Mouse (Mus musculus) limb, embryonic 10.5 days (tissue): ENCODE measurements around the gene Prdm16. TPM values are rescaled to one million over a fixed set of nuclear protein-coding genes. Genes with fewer than 3 reads are reported as not detected.

Experiments
- DNase-seq: peaks from one replicate; pipeline ENCODE4 v3.0.0-alpha.2; 2017; ENCODE audit warnings: low spot score
- H3K27ac ChIP-seq: fragments of 300-500 bp; sonication (generic); 2 replicates; pipeline ENCODE4 v1.5.1; 2016; ENCODE audit warnings: mild to moderate bottlenecking
- H3K27me3 ChIP-seq: fragments of 300-500 bp; sonication (generic); 2 replicates; pipeline ENCODE4 v1.6.1; 2016; ENCODE audit warnings: low read depth, mild to moderate bottlenecking; ENCODE audit not compliant: poor library complexity, severe bottlenecking
- H3K36me3 ChIP-seq: fragments of 300-500 bp; sonication (generic); 2 replicates; pipeline ENCODE4 v1.6.1; 2016; ENCODE audit warnings: mild to moderate bottlenecking, moderate library complexity
- H3K4me1 ChIP-seq: fragments of 300-500 bp; sonication (generic); 2 replicates; pipeline ENCODE4 v1.6.1; 2016
- H3K4me3 ChIP-seq: fragments of 300-500 bp; sonication (generic); 2 replicates; pipeline ENCODE4 v1.5.1; 2016; ENCODE audit warnings: mild to moderate bottlenecking, moderate library complexity
- H3K9me3 ChIP-seq: fragments of 300-500 bp; sonication (generic); replicated peaks from 2 replicates; pipeline ENCODE4 v1.6.1; 2016; ENCODE audit warnings: mild to moderate bottlenecking
- WGBS: fragments of 180-500 bp; shearing (Covaris S2); methylation state at CpG from one replicate; pipeline ENCODE4 v1.1.7; 2016; 5-methylcytosine and 5-hydroxymethylcytosine counted together
- polyA plus RNA-seq: library from polyadenylated mRNA; unstranded; fragments of >200 nt; fragmentation: Nextera tagmentation; extraction: Ambion mirVana; gene quantifications from 2 replicates; pipeline ENCODE4 v1.2.1, GENCODE M21; 2016

Prdm16 gene
- polyA plus RNA-seq, 1 experiment from 2014 or later, result 93.9 TPM

- no peaks in the 10 kb centered on the region for H3K9me3 ChIP-seq
- WGBS, result 9% methylated on average over 17 of the region's 17 CpGs
- H3K36me3 ChIP-seq, result peaks cover 21% of the 10 kb centered on the region
- peak overlapping the region; percentile 77 for H3K27ac ChIP-seq
- peaks cover 77% of the 10 kb centered on the region for H3K4me1 ChIP-seq
- peak; percentile 63 for DNase-seq
- H3K27me3 ChIP-seq, result peaks cover 50% of the 10 kb centered on the region
- peak overlapping the region; percentile 24 for H3K4me3 ChIP-seq
These were observed 165.1 kb downstream of the Prdm16 start for GRCm38 (mm10) chr4:154471447-154472101.

- DNase-seq, result peak; percentile 81
- Histone ChIP-seq H3K9me3 (no peaks in the 10 kb centered on the region), H3K4me1 (peaks cover 35% of the 10 kb centered on the region), H3K4me3 (no peak overlapping the region), H3K27ac (no peak overlapping the region), H3K36me3 (peaks cover 5% of the 10 kb centered on the region; the same call in 1 of the 2 replicates), H3K27me3 (peaks cover 26% of the 10 kb centered on the region; the same call in 1 of the 2 replicates)
- 34% methylated on average over 5 of the region's 5 CpGs for WGBS
These were observed 170.4 kb downstream of the Prdm16 start for GRCm38 (mm10) chr4:154466305-154466704.

GRCm38 (mm10) chr4:154465123-154465522, 171.6 kb downstream of the Prdm16 start:
- DNase-seq, result no peak
- Histone ChIP-seq H3K27me3 (peaks cover 24% of the 10 kb centered on the region; the same call in 1 of the 2 replicates), H3K27ac (no peak overlapping the region), H3K9me3 (no peaks in the 10 kb centered on the region), H3K36me3 (peaks cover 7% of the 10 kb centered on the region; the same call in 1 of the 2 replicates), H3K4me1 (peaks cover 33% of the 10 kb centered on the region), H3K4me3 (no peak overlapping the region)
- 80% methylated on average over 9 of the region's 9 CpGs for WGBS

GRCm38 (mm10) chr4:154460021-154460420, 176.7 kb downstream of the Prdm16 start:
- Histone ChIP-seq H3K4me3 (no peak overlapping the region), H3K4me1 (peaks cover 47% of the 10 kb centered on the region), H3K27me3 (peaks cover 15% of the 10 kb centered on the region), H3K9me3 (no peaks in the 10 kb centered on the region), H3K36me3 (peaks cover 14% of the 10 kb centered on the region), H3K27ac (no peak overlapping the region)
- no peak for DNase-seq
- 53% methylated on average over 13 of the region's 13 CpGs for WGBS

- DNase-seq, result no peak
- no peak overlapping the region for H3K4me3 ChIP-seq
- peaks cover 30% of the 10 kb centered on the region for H3K36me3 ChIP-seq
- 88% methylated on average over 3 of the region's 3 CpGs for WGBS
- H3K27me3 ChIP-seq, result peaks cover 13% of the 10 kb centered on the region
- peaks cover 56% of the 10 kb centered on the region for H3K4me1 ChIP-seq
- no peak overlapping the region for H3K27ac ChIP-seq
- no peaks in the 10 kb centered on the region for H3K9me3 ChIP-seq
These were observed 178.9 kb downstream of the Prdm16 start for GRCm38 (mm10) chr4:154457756-154458155.

- peaks cover 11% of the 10 kb centered on the region for H3K27me3 ChIP-seq
These were observed 180.3 kb downstream of the Prdm16 start for GRCm38 (mm10) chr4:154456265-154456822.

GRCm38 (mm10) chr4:154450441-154450840, 186.2 kb downstream of the Prdm16 start:
- DNase-seq, result no peak
- Histone ChIP-seq H3K27ac (peak overlapping the region; percentile 21; the same call in 1 of the 2 replicates), H3K4me3 (no peak overlapping the region), H3K27me3 (peaks cover 29% of the 10 kb centered on the region), H3K4me1 (peaks cover 77% of the 10 kb centered on the region), H3K9me3 (no peaks in the 10 kb centered on the region), H3K36me3 (peaks cover 16% of the 10 kb centered on the region)
- 91% methylated on average over 9 of the region's 9 CpGs for WGBS

More at GRCm38 (mm10) chr4:154456265-154456822, 180.3 kb downstream of the Prdm16 start:
- peaks cover 26% of the 10 kb centered on the region for H3K36me3 ChIP-seq
- no peak overlapping the region for H3K4me3 ChIP-seq
- H3K9me3 ChIP-seq, result no peaks in the 10 kb centered on the region
- peaks cover 68% of the 10 kb centered on the region for H3K4me1 ChIP-seq
- 65% methylated on average over 11 of the region's 11 CpGs for WGBS
- no peak for DNase-seq
- no peak overlapping the region for H3K27ac ChIP-seq

GRCm38 (mm10) chr4:154450036-154450435, 186.6 kb downstream of the Prdm16 start:
- Histone ChIP-seq H3K4me1 (peaks cover 77% of the 10 kb centered on the region), H3K4me3 (no peak overlapping the region), H3K36me3 (peaks cover 16% of the 10 kb centered on the region), H3K27me3 (peaks cover 33% of the 10 kb centered on the region), H3K9me3 (no peaks in the 10 kb centered on the region), H3K27ac (peak overlapping the region; percentile 21; the same call in 1 of the 2 replicates)
- 66% methylated on average over 4 of the region's 4 CpGs for WGBS
- no peak for DNase-seq

- Histone ChIP-seq H3K27me3 (peaks cover 40% of the 10 kb centered on the region), H3K9me3 (no peaks in the 10 kb centered on the region), H3K4me1 (peaks cover 76% of the 10 kb centered on the region), H3K4me3 (no peak overlapping the region), H3K36me3 (peaks cover 11% of the 10 kb centered on the region), H3K27ac (no peak overlapping the region)
- DNase-seq, result peak; percentile 60
- WGBS, result 22% methylated on average over 3 of the region's 3 CpGs
These were observed 187.3 kb downstream of the Prdm16 start for GRCm38 (mm10) chr4:154449343-154449742.

GRCm38 (mm10) chr4:154445721-154446120, 191.0 kb downstream of the Prdm16 start:
- peaks cover 76% of the 10 kb centered on the region for H3K4me1 ChIP-seq
- 72% methylated on average over 9 of the region's 9 CpGs for WGBS
- H3K4me3 ChIP-seq, result no peak overlapping the region
- peaks cover 40% of the 10 kb centered on the region for H3K27me3 ChIP-seq
- no peaks in the 10 kb centered on the region for H3K36me3 ChIP-seq
- DNase-seq, result no peak
- no peaks in the 10 kb centered on the region for H3K9me3 ChIP-seq
- no peak overlapping the region for H3K27ac ChIP-seq

GRCm38 (mm10) chr4:154442645-154443304, 193.9 kb downstream of the Prdm16 start:
- WGBS, result 36% methylated on average over 9 of the region's 9 CpGs
- H3K4me1 ChIP-seq, result peaks cover 69% of the 10 kb centered on the region
- no peak overlapping the region for H3K4me3 ChIP-seq
- H3K27me3 ChIP-seq, result peaks cover 29% of the 10 kb centered on the region; the same call in 1 of the 2 replicates
- no peak overlapping the region for H3K27ac ChIP-seq
- no peaks in the 10 kb centered on the region for H3K9me3 ChIP-seq
- peaks cover 13% of the 10 kb centered on the region for H3K36me3 ChIP-seq
- no peak for DNase-seq

GRCm38 (mm10) chr4:154439455-154440052, 197.1 kb downstream of the Prdm16 start:
- DNase-seq, result no peak
- Histone ChIP-seq H3K4me3 (no peak overlapping the region), H3K36me3 (peaks cover 24% of the 10 kb centered on the region), H3K9me3 (no peaks in the 10 kb centered on the region), H3K27ac (no peak overlapping the region), H3K4me1 (peaks cover 58% of the 10 kb centered on the region), H3K27me3 (0 out of 2 replicates have a peak, but pooled peaks cover 2% of the 10 kb centered on the region)
- WGBS, result 82% methylated on average over 14 of the region's 14 CpGs
